Mouse (Mus musculus): ENCODE measurements at regions not wholly inside any gene's neighbourhood (a gene's known extent, or its start where the extent isn't known, plus 50 kb on each side); places are given as distances from the start of the nearest gene placed in this dataset.
A peak's percentile ranks its signal among the peaks of the same experiment; 100 is the strongest.

- ATAC-seq (ENCODE audit: insufficient number of reproducible peaks, insufficient read depth, low FRiP score, low read depth) = no peak
- 48% methylated on average over 13 of the region's 13 CpGs for WGBS
- H3K27me3 ChIP-seq (ENCODE audit: control insufficient read depth, insufficient read depth, low read length) = no peaks in the 10 kb centered on the region
- H3K36me3 ChIP-seq (ENCODE audit: control insufficient read depth, insufficient read depth, low read length) = no peaks in the 10 kb centered on the region
- peaks cover 22% of the 10 kb centered on the region; the same call in 1 of the 2 replicates for H3K4me1 ChIP-seq (ENCODE audit: control insufficient read depth, insufficient read depth, low read length)
- no peak overlapping the region for H3K9ac ChIP-seq (replicated peaks; ENCODE audit: low read depth, low read length)
- no peak overlapping the region for H3K4me2 ChIP-seq (replicated peaks; ENCODE audit: low read depth, low read length)
- H3K4me3 ChIP-seq (ENCODE audit: low read depth, low read length) = no peak overlapping the region
- no peaks in the 10 kb centered on the region for H3K9me3 ChIP-seq (ENCODE audit: control insufficient read depth, low read depth, low read length)
- H3K27ac ChIP-seq (ENCODE audit: low read length) = no peak overlapping the region; the same call in 1 of the 2 replicates
These were observed 465.0 kb downstream of the Ccdc171 start for GRCm38 (mm10) chr4:83990126-83990989.

DNA sequence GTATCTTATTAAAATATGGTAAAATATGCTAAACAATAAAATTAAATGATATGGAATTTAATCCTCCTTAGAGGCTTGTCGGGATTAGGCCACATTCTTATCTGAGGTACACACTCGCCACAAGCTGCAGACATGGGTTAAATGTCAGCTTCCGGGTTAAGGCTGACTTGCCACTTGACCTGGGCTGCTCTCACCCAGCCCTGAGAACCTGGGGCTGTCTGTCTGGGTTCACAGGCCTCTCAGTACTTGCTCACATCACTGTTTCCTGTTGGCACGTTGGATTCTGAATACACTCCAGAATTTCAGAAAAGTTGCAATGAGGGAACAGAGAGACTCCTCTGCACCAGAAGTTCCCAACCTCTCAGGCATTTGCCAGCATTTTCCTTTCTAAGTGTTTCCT lies 465.9 kb downstream of the Ccdc171 start:
- Histone ChIP-seq H3K4me3 (ENCODE audit: low read depth, low read length) (no peak overlapping the region), H3K27me3 (ENCODE audit: control insufficient read depth, insufficient read depth, low read length) (no peaks in the 10 kb centered on the region), H3K9ac (replicated peaks; ENCODE audit: low read depth, low read length) (no peak overlapping the region), H3K9me3 (ENCODE audit: control insufficient read depth, low read depth, low read length) (no peaks in the 10 kb centered on the region), H3K36me3 (ENCODE audit: control insufficient read depth, insufficient read depth, low read length) (no peaks in the 10 kb centered on the region), H3K4me2 (replicated peaks; ENCODE audit: low read depth, low read length) (no peak overlapping the region), H3K27ac (ENCODE audit: low read length) (no peak overlapping the region), H3K4me1 (ENCODE audit: control insufficient read depth, insufficient read depth, low read length) (peaks cover 22% of the 10 kb centered on the region; the same call in 1 of the 2 replicates)
- ATAC-seq (ENCODE audit: insufficient number of reproducible peaks, insufficient read depth, low FRiP score, low read depth) = no peak
- 30% methylated on average over 4 of the region's 4 CpGs for WGBS

DNA sequence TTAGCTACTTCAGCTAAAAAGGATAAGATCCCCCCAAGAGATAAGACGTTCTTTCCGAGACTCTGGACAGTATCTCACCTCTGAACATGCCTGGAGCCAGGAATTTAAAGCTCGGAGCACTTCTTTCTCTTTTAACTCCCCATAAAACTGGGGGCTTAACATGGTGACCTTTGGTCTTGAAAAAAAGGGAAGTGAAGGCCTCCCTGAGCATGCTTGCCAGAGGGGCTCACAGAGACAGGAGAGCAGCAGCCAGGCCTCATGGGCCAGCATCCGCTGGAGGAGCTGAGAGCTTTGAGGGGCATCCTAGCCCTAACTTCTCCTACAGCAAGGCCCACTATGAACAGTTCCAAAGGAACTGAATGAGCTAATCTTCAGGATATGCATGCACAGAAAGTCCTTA lies 471.7 kb downstream of the Ccdc171 start:
- no peak for ATAC-seq (ENCODE audit: insufficient number of reproducible peaks, insufficient read depth, low FRiP score, low read depth)
- Histone ChIP-seq H3K4me2 (replicated peaks; ENCODE audit: low read depth, low read length) (no peak overlapping the region), H3K9ac (replicated peaks; ENCODE audit: low read depth, low read length) (no peak overlapping the region), H3K4me1 (ENCODE audit: control insufficient read depth, insufficient read depth, low read length) (peaks cover 7% of the 10 kb centered on the region; the same call in 1 of the 2 replicates), H3K36me3 (ENCODE audit: control insufficient read depth, insufficient read depth, low read length) (no peaks in the 10 kb centered on the region), H3K9me3 (ENCODE audit: control insufficient read depth, low read depth, low read length) (no peaks in the 10 kb centered on the region), H3K4me3 (ENCODE audit: low read depth, low read length) (no peak overlapping the region), H3K27ac (ENCODE audit: low read length) (no peak overlapping the region), H3K27me3 (ENCODE audit: control insufficient read depth, insufficient read depth, low read length) (no peaks in the 10 kb centered on the region)
- 46% methylated on average over 4 of the region's 4 CpGs for WGBS

- no peak overlapping the region for H3K4me2 ChIP-seq (replicated peaks; ENCODE audit: low read depth, low read length)
- peak; percentile 42; the same call in 1 of the 2 replicates for ATAC-seq (ENCODE audit: insufficient number of reproducible peaks, insufficient read depth, low FRiP score, low read depth)
- H3K4me3 ChIP-seq (ENCODE audit: low read depth, low read length) = no peak overlapping the region
- peak overlapping the region; percentile 44; the same call in 1 of the 2 replicates for H3K27ac ChIP-seq (ENCODE audit: low read length)
- H3K27me3 ChIP-seq (ENCODE audit: control insufficient read depth, insufficient read depth, low read length) = no peaks in the 10 kb centered on the region
- no peaks in the 10 kb centered on the region for H3K36me3 ChIP-seq (ENCODE audit: control insufficient read depth, insufficient read depth, low read length)
- no peak overlapping the region for H3K9ac ChIP-seq (replicated peaks; ENCODE audit: low read depth, low read length)
- no peaks in the 10 kb centered on the region for H3K9me3 ChIP-seq (ENCODE audit: control insufficient read depth, low read depth, low read length)
- WGBS = 55% methylated on average over 7 of the region's 7 CpGs
- peaks cover 15% of the 10 kb centered on the region; the same call in 1 of the 2 replicates for H3K4me1 ChIP-seq (ENCODE audit: control insufficient read depth, insufficient read depth, low read length)
These were observed 476.3 kb downstream of the Ccdc171 start for GRCm38 (mm10) chr4:84001645-84002044.

DNA sequence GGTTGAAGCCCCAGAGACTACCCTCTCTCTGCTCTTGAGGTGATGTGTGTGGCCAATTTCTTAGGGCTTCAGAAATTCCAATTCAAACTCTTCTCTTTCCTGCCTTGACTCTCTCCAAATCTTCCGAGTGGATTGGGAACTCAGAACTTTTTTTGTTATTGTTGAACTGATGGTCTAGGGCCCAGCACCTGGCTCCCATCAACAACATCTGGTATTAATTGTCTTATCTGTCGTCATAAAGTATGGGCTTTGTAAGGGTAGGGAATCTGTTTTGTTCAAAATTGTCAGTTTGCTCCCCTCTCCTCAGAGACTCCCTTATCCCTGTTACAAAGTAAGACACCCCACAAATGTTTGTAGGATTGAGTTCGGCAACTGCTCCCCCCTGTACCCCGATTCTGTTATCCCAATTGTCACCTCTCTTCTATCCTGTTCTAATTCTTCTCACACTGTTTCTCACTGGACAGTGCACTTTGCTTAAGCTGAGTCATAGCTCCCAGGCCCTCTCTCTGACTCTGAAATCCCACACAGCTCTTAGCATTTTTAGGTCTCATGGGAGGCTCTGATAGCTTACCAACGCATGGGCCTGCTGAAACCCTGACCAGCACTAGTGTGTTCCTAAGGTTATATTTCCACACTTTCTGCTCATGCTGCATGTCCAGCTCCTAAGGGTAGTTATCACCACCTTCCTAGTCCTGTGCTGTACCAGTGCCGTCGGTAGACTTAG lies 478.9 kb downstream of the Ccdc171 start:
- no peak for ATAC-seq (ENCODE audit: insufficient number of reproducible peaks, insufficient read depth, low FRiP score, low read depth)
- H3K4me2 ChIP-seq (replicated peaks; ENCODE audit: low read depth, low read length) = no peak overlapping the region
- 61% methylated on average over 7 of the region's 7 CpGs for WGBS

GRCm38 (mm10) chr4:84004786-84005382 lies 479.5 kb downstream of the Ccdc171 start:
- no peak overlapping the region for H3K4me3 ChIP-seq (ENCODE audit: low read depth, low read length)
- no peak for ATAC-seq (ENCODE audit: insufficient number of reproducible peaks, insufficient read depth, low FRiP score, low read depth)
- no peak overlapping the region for H3K4me2 ChIP-seq (replicated peaks; ENCODE audit: low read depth, low read length)
- no peaks in the 10 kb centered on the region for H3K27me3 ChIP-seq (ENCODE audit: control insufficient read depth, insufficient read depth, low read length)
- no peak overlapping the region for H3K9ac ChIP-seq (replicated peaks; ENCODE audit: low read depth, low read length)
- 63% methylated on average over 10 of the region's 10 CpGs for WGBS
- H3K36me3 ChIP-seq (ENCODE audit: control insufficient read depth, insufficient read depth, low read length) = no peaks in the 10 kb centered on the region
- H3K27ac ChIP-seq (ENCODE audit: low read length) = no peak overlapping the region
- peaks cover 15% of the 10 kb centered on the region; the same call in 1 of the 2 replicates for H3K4me1 ChIP-seq (ENCODE audit: control insufficient read depth, insufficient read depth, low read length)
- H3K9me3 ChIP-seq (ENCODE audit: control insufficient read depth, low read depth, low read length) = no peaks in the 10 kb centered on the region

More for the DNA sequence above, 478.9 kb downstream of the Ccdc171 start:
- H3K9me3 ChIP-seq (ENCODE audit: control insufficient read depth, low read depth, low read length) = no peaks in the 10 kb centered on the region
- H3K9ac ChIP-seq (replicated peaks; ENCODE audit: low read depth, low read length) = no peak overlapping the region
- H3K27me3 ChIP-seq (ENCODE audit: control insufficient read depth, insufficient read depth, low read length) = no peaks in the 10 kb centered on the region
- H3K4me1 ChIP-seq (ENCODE audit: control insufficient read depth, insufficient read depth, low read length) = peaks cover 15% of the 10 kb centered on the region; the same call in 1 of the 2 replicates
- no peak overlapping the region for H3K27ac ChIP-seq (ENCODE audit: low read length)
- H3K36me3 ChIP-seq (ENCODE audit: control insufficient read depth, insufficient read depth, low read length) = no peaks in the 10 kb centered on the region
- H3K4me3 ChIP-seq (ENCODE audit: low read depth, low read length) = no peak overlapping the region

- H3K9ac ChIP-seq (replicated peaks; ENCODE audit: low read depth, low read length) = no peak overlapping the region
- H3K9me3 ChIP-seq (ENCODE audit: control insufficient read depth, low read depth, low read length) = no peaks in the 10 kb centered on the region
- no peak for ATAC-seq (ENCODE audit: insufficient number of reproducible peaks, insufficient read depth, low FRiP score, low read depth)
- no peaks in the 10 kb centered on the region; the same call in 1 of the 2 replicates for H3K4me1 ChIP-seq (ENCODE audit: control insufficient read depth, insufficient read depth, low read length)
- H3K27ac ChIP-seq (ENCODE audit: low read length) = no peak overlapping the region
- no peak overlapping the region for H3K4me3 ChIP-seq (ENCODE audit: low read depth, low read length)
- WGBS = 94% methylated on average over 6 of the region's 6 CpGs
- H3K4me2 ChIP-seq (replicated peaks; ENCODE audit: low read depth, low read length) = no peak overlapping the region
- no peaks in the 10 kb centered on the region for H3K36me3 ChIP-seq (ENCODE audit: control insufficient read depth, insufficient read depth, low read length)
- no peaks in the 10 kb centered on the region for H3K27me3 ChIP-seq (ENCODE audit: control insufficient read depth, insufficient read depth, low read length)
These were observed 486.6 kb downstream of the Ccdc171 start for GRCm38 (mm10) chr4:84011941-84012340.

DNA sequence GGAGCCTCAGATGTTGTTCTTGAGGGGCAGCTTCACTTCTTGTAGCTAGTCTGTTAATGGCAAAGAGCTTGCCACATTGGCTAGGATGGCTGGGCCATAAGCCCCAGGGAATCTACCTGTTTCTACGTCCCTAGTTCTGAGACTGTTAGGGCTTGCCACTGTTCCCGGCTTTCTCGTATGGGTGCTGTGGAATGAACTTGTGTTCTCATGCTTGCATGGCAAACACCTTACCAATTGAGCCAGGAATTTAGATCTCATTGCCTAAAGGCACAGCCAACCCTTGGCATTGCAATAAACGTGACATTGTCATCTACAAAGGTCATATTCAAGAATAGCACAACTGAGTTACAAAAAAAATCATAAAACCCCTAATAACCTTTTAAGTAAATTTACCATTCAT lies 489.8 kb downstream of the Ccdc171 start:
- ATAC-seq (ENCODE audit: insufficient number of reproducible peaks, insufficient read depth, low FRiP score, low read depth) = no peak
- Histone ChIP-seq H3K27me3 (ENCODE audit: control insufficient read depth, insufficient read depth, low read length) (no peaks in the 10 kb centered on the region), H3K4me2 (replicated peaks; ENCODE audit: low read depth, low read length) (no peak overlapping the region), H3K4me3 (ENCODE audit: low read depth, low read length) (no peak overlapping the region), H3K4me1 (ENCODE audit: control insufficient read depth, insufficient read depth, low read length) (peaks cover 7% of the 10 kb centered on the region; the same call in 1 of the 2 replicates), H3K9ac (replicated peaks; ENCODE audit: low read depth, low read length) (no peak overlapping the region), H3K36me3 (ENCODE audit: control insufficient read depth, insufficient read depth, low read length) (no peaks in the 10 kb centered on the region), H3K27ac (ENCODE audit: low read length) (no peak overlapping the region), H3K9me3 (ENCODE audit: control insufficient read depth, low read depth, low read length) (no peaks in the 10 kb centered on the region)
- WGBS = 83% methylated on average over 4 of the region's 4 CpGs
